Mouse (Mus musculus) gastrocnemius, postnatal 36 days (tissue): ENCODE measurements at regions not wholly inside any gene's neighbourhood (a gene's known extent, or its start where the extent isn't known, plus 50 kb on each side); places are given as distances from the start of the nearest gene placed in this dataset.
"Not testable (repeated sequence)": the region's sequence is repeated elsewhere in the genome, so short reads cannot be mapped to it uniquely, and the experiment has no call there.

Experiments
- DNase-seq, 2 experiments: peaks; one replicate each; pipeline ENCODE4 v3.0.0; 2022
- intact Hi-C: fragments of 180-260 bp; cut with DNase I; formaldehyde crosslinking; loops from one replicate; pipeline ENCODE4 v1.15.1; 2025

DNA sequence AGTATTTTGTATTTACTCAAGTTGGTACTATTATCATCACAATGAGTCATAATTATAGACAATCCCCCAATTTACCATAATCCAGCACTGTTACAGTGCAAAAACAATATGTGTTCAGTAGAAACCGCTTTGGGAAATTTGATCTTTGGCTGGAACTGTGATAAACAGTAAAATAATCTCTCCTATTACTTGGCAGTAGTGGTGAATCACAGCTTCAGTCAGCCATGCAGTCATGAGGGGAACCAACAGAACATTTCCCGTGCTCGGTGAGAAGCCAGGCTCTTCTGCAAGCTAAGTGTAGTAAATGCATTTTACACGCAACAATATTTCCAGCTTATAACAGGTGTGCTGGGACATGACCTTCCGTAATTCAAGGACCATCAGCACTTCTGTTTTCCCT is 822.7 kb upstream of the Kirrel3 start:
- intact Hi-C loops = no loop called here

GRCm38 (mm10) chr9:33681129-33681528 is 804.6 kb upstream of the Kirrel3 start:
- no peak for DNase-seq
- intact Hi-C loops = no loop called here

More for the DNA sequence above, 822.7 kb upstream of the Kirrel3 start:
- no peak for DNase-seq

- DNase-seq = no peak
Measured at GRCm38 (mm10) chr9:33691731-33692130, 794.0 kb upstream of the Kirrel3 start.

DNA sequence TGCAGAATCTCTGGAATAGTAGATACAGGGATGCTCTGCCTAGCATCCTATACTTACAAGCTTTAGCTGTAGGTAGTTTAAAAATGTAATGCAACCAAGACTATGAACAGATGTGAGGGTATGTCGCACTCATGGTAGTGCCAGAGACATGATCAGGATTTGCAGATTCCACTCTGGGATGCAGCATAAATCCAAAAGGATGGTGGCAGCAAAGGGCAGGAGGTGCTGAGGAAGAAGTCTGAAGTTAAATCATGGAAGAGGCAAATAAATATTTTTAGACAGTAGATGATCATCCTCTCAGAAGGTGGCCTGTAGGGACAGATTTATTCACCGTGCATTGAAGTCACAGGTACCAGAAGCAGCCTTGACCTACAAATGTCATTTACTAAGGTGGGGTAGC is 768.1 kb upstream of the Kirrel3 start:
- intact Hi-C loops = no loop called here
- DNase-seq = no peak

More at GRCm38 (mm10) chr9:33691731-33692130, 794.0 kb upstream of the Kirrel3 start:
- intact Hi-C loops = no loop called here

- DNase-seq = no peak
- intact Hi-C loops = no loop called here
Measured at GRCm38 (mm10) chr9:33724811-33725210, 760.9 kb upstream of the Kirrel3 start.

DNA sequence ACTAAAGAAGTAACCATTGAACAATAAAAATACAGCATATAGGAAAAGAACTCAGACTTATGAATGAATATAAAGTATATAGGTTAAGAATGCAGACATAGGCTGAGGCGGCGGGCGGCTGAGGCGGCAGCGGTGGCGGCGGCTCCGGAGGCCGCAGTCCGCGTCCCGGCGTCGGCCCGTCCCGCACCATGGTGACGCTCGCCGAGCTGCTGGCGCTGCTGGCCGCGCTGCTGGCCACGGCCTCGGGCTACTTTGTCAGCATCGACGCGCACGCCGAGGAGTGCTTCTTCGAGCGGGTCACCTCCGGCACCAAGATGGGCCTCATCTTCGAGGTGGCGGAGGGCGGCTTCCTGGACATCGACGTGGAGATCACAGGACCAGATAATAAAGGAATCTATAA is 757.6 kb upstream of the Kirrel3 start:
- DNase-seq, intact Hi-C loops: not testable (repeated sequence)

GRCm38 (mm10) chr9:33760701-33761100 is 725.0 kb upstream of the Kirrel3 start:
- no peak for DNase-seq
- intact Hi-C loops = no loop called here

DNA sequence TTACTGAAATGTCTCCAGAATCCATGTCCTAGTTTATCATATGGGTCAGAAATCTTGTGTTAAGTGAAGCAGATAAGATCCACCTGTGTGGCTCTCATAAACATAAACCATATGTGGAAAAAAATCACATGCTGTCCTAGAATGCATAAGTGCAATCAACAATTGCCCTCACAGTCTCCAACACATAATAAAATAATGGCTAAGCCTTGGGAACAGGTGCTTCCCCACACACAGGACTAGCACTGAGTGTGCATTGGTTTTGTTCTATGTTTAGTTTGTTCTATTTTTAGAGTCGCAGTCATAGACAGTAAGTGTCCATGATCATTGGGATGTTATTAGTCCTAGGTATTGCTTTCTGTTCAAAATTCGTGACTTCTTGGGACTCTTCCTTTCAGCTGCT is 719.5 kb upstream of the Kirrel3 start:
- intact Hi-C loops = no loop called here

GRCm38 (mm10) chr9:33769811-33770210 is 715.9 kb upstream of the Kirrel3 start:
- no peak for DNase-seq
- intact Hi-C loops = no loop called here

More for the DNA sequence above, 719.5 kb upstream of the Kirrel3 start:
- no peak for DNase-seq

- no peak for DNase-seq
- intact Hi-C loops = no loop called here
Measured at GRCm38 (mm10) chr9:33774178-33774577, 711.5 kb upstream of the Kirrel3 start.

GRCm38 (mm10) chr9:33790617-33791016 is 695.1 kb upstream of the Kirrel3 start:
- no peak for DNase-seq
- intact Hi-C loops = no loop called here

GRCm38 (mm10) chr9:33800250-33800649 is 685.4 kb upstream of the Kirrel3 start:
- DNase-seq = no peak
- intact Hi-C loops = no loop called here

DNA sequence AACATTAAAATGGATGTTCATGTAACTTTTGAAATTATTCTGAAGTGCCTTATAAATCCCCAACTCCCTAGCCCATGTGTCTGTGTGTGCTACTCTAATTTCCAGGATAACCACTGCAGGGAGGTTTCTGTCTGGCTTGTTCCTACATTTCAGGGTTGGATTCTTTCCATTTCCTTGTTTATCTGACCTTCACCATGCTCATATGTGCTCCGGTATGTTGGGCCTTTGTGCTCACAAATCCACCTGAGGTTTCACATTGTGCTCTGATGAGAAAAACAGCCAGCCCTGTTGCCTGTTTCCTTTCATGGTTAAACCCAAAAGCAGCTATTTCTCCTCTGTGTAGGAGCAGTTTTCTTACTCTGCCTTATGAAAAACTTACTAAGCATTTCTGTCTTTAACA is 684.9 kb upstream of the Kirrel3 start:
- intact Hi-C loops = no loop called here
- no peak for DNase-seq

GRCm38 (mm10) chr9:33814739-33815368 is 670.8 kb upstream of the Kirrel3 start:
- intact Hi-C loops = no loop called here
- no peak for DNase-seq

DNA sequence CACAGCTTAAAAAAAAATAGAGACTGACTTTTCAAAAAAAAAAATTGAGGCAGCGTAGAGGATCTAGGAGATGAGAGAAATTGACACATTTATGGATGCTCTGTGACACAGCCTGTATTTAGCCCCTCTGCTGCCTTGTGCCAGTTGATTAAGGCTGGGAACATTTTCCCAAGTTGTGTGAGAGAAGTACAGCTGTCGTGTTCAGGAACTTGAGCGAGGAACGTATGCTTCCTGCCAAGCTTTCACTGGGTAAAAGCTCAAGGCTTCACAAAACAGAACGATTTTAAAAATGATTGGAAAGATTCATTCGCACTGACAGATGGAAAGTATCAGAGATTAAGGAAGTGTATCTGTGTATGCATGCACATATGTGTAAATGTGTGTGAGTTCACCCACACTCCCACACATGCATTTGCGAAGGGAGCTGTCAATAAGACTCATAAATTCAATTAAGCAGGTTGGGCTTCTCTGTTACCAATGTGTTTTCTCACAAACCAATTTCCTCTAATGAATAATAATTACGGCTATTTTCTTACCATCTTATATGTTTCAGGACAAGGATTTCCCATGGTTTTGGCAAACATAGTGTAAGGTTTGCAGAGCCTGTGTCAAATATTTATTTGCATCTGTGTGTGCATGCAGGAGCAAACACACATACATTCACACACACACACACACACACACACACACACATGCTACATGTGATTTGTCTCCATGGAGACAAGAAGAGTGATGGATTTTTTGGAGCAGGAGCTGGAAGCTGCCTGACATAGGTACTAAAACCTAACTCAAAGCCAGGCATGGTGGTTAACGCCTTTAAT is 662.9 kb upstream of the Kirrel3 start:
- DNase-seq = no peak
- intact Hi-C loops = no loop called here

GRCm38 (mm10) chr9:33826116-33826515 is 659.6 kb upstream of the Kirrel3 start:
- intact Hi-C loops = no loop called here
- no peak for DNase-seq

DNA sequence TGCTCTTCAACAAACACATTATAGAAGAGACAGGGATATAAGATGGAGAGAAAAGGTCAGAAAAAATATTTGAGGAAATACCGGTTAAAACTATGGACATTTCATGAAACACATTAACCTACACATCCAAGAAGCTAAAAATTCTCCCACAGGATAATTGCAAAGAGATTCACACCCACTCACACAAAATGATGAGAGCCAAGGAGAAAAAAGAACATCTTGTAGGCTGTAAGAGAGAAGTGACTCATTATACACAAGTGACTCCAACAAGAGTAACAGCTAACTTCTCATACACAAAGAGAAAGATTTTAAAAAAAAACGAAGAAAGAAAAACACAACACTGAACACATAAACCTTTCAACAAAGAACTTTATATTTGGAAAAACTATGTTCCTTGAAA is 658.3 kb upstream of the Kirrel3 start:
- DNase-seq = no peak
- intact Hi-C loops = no loop called here

GRCm38 (mm10) chr9:33837666-33838380 is 647.9 kb upstream of the Kirrel3 start:
- intact Hi-C loops = no loop called here
- DNase-seq = no peak

DNA sequence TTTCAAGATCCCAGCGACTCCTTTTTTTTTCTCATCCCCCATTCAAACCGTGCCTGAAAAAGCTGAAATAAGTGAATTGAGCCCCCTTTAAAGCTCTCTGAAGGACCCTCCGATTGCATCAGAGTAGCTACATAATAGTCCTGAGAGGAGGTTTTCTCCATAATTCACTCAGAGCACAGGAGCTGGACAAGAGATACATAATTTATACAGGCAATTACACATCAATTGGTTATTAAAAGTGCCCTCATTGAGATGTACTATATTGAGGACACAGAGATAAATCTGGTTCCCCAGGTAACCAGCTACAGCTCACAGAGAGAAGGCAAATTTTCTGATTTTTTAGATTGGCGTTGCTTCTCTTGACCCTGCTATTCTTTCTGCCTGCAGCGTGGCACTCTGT is 636.1 kb upstream of the Kirrel3 start:
- DNase-seq = no peak
- intact Hi-C loops = no loop called here

- intact Hi-C loops = no loop called here
- no peak for DNase-seq
Measured at GRCm38 (mm10) chr9:33850024-33850423, 635.7 kb upstream of the Kirrel3 start.

GRCm38 (mm10) chr9:33850993-33851392 is 634.7 kb upstream of the Kirrel3 start:
- no peak for DNase-seq
- intact Hi-C loops = no loop called here
